Mouse (Mus musculus): ENCODE measurements at regions not wholly inside any gene's neighbourhood (a gene's known extent, or its start where the extent isn't known, plus 50 kb on each side); places are given as distances from the start of the nearest gene placed in this dataset.

DNA sequence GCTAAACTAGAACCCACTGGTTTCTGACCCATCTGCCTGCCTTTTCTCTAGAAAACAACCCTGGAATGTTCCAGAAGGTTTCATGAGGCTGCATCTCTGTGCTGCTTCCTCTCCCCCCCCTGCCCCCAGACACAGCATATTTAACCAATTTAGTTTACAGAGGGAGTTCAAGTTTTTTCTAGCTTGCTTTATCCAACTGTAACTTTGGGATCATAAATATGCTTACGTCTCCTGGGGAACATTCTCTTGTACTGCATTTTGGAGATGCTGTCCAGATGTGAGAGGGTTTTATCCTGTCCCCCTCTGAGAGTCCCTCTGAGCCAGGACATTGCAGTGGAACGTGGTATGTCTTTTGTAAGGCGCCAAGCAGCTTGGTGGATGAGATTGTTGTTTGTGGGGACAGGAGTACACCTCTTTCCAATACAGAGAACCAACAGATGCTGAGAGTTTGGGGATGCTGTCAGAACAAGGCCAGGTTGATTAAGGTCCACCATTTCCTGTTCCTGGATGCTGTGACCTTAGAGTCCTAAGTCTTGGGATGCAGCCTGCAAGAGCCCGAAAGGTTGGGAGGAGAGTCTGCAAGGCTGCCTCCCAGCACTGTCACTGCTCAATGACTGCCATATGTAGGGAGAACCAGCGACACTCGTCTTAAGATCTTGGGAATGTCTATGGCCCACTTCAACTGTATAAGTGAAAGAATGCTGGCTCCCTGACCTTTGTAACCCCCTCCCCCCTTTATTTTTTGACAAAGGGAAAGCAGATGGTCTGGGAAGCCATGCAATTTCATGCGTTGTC, 51.4 kb upstream of the Tut7 start:
- no peak for DNase-seq (ENCODE audit: low spot score)
